Mouse (Mus musculus): ENCODE measurements at regions not wholly inside any gene's neighbourhood (a gene's known extent, or its start where the extent isn't known, plus 50 kb on each side); places are given as distances from the start of the nearest gene placed in this dataset.

- no peak overlapping the region for H3K27ac ChIP-seq (ENCODE audit: insufficient read depth, low read length)
- H3K9ac ChIP-seq (ENCODE audit: low read depth, poor library complexity, severe bottlenecking): no peak overlapping the region
- no peak overlapping the region for H3K4me3 ChIP-seq (ENCODE audit: low read depth, low read length)
- TF ChIP-seq EP300 (IDR thresholded peaks at IDR 0.05; ENCODE audit: insufficient read depth, low read depth, low read length) (no peak), CTCF (IDR thresholded peaks at IDR 0.05; ENCODE audit: low read depth, low read length) (no peak), POLR2A (IDR thresholded peaks at IDR 0.05; ENCODE audit: insufficient read depth, low read length) (no peak)
- H3K4me1 ChIP-seq (ENCODE audit: control insufficient read depth, insufficient read depth, low read length): no peaks in the 10 kb centered on the region
- H3K27me3 ChIP-seq (ENCODE audit: control insufficient read depth, insufficient read depth, low read length, poor library complexity, severe bottlenecking): no peaks in the 10 kb centered on the region
- H3K36me3 ChIP-seq (ENCODE audit: control insufficient read depth, insufficient read depth, low read length, poor library complexity, severe bottlenecking): no peaks in the 10 kb centered on the region
- H3K9me3 ChIP-seq (replicated peaks; ENCODE audit: control insufficient read depth, insufficient read depth, low read length, poor library complexity, severe bottlenecking): no peaks in the 10 kb centered on the region
Observed at GRCm38 (mm10) chr5:46083293-46083692, 225.9 kb upstream of the Lcorl start.

- H3K9ac ChIP-seq (ENCODE audit: low read depth, poor library complexity, severe bottlenecking): no peak overlapping the region
- H3K27me3 ChIP-seq (ENCODE audit: control insufficient read depth, insufficient read depth, low read length, poor library complexity, severe bottlenecking): no peaks in the 10 kb centered on the region
- H3K4me1 ChIP-seq (ENCODE audit: control insufficient read depth, insufficient read depth, low read length): no peaks in the 10 kb centered on the region
Observed at GRCm38 (mm10) chr5:46073744-46074143, 216.3 kb upstream of the Lcorl start.

DNA sequence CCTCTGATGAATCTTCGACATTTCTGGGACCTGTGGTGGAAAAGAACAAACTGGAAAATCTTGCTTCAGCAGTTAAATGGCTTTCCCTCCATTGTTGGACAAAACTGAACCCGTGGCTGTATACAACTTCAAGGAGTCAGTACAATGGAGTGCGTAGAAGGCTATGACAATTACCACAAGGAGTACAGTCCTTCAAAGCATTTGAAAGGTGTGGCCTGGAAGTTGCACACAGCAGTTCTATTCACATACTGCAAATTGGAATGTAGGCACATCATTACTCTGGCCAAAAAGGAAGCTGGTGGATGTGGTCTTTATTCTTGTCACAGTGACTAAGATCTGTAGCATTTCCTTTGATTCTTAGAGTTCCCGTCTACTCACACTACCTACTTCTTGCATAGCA, 215.7 kb upstream of the Lcorl start:
- no peaks in the 10 kb centered on the region for H3K4me1 ChIP-seq (ENCODE audit: control insufficient read depth, insufficient read depth, low read length)
- H3K9me3 ChIP-seq (replicated peaks; ENCODE audit: control insufficient read depth, insufficient read depth, low read length, poor library complexity, severe bottlenecking): no peaks in the 10 kb centered on the region
- H3K4me3 ChIP-seq (ENCODE audit: low read depth, low read length): no peak overlapping the region
- no peaks in the 10 kb centered on the region for H3K36me3 ChIP-seq (ENCODE audit: control insufficient read depth, insufficient read depth, low read length, poor library complexity, severe bottlenecking)
- no peak overlapping the region for H3K9ac ChIP-seq (ENCODE audit: low read depth, poor library complexity, severe bottlenecking)
- TF ChIP-seq EP300 (IDR thresholded peaks at IDR 0.05; ENCODE audit: insufficient read depth, low read depth, low read length) (no peak), POLR2A (IDR thresholded peaks at IDR 0.05; ENCODE audit: insufficient read depth, low read length) (no peak), CTCF (IDR thresholded peaks at IDR 0.05; ENCODE audit: low read depth, low read length) (no peak)
- H3K27me3 ChIP-seq (ENCODE audit: control insufficient read depth, insufficient read depth, low read length, poor library complexity, severe bottlenecking): no peaks in the 10 kb centered on the region
- H3K27ac ChIP-seq (ENCODE audit: insufficient read depth, low read length): no peak overlapping the region

More at GRCm38 (mm10) chr5:46073744-46074143, 216.3 kb upstream of the Lcorl start:
- Histone ChIP-seq H3K27ac (ENCODE audit: insufficient read depth, low read length) (no peak overlapping the region), H3K4me3 (ENCODE audit: low read depth, low read length) (no peak overlapping the region), H3K36me3 (ENCODE audit: control insufficient read depth, insufficient read depth, low read length, poor library complexity, severe bottlenecking) (no peaks in the 10 kb centered on the region), H3K9me3 (replicated peaks; ENCODE audit: control insufficient read depth, insufficient read depth, low read length, poor library complexity, severe bottlenecking) (no peaks in the 10 kb centered on the region)
- no peak for TF ChIP-seq CTCF (IDR thresholded peaks at IDR 0.05; ENCODE audit: low read depth, low read length)
- no peak for TF ChIP-seq EP300 (IDR thresholded peaks at IDR 0.05; ENCODE audit: insufficient read depth, low read depth, low read length)
- no peak for TF ChIP-seq POLR2A (IDR thresholded peaks at IDR 0.05; ENCODE audit: insufficient read depth, low read length)

DNA sequence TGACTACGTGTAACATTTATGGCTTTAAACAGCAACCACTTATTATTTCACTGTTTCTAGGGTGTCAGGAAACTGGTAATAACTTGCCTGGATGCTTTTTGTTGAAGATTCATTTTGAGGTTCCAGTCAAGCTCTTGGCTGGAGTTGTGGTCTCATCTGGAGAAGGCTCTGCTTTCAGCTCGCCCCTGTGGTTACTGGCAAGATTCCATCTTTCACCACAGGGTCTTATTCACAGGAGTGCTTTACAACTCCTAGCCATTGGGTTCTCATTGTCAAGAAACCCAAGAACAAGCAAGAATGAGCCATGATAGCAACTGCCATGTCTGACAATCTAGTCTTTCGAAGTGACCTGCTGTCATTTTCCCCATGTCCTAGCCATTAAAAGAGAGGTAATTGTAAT, 202.5 kb upstream of the Lcorl start:
- H3K9me3 ChIP-seq (replicated peaks; ENCODE audit: control insufficient read depth, insufficient read depth, low read length, poor library complexity, severe bottlenecking): no peaks in the 10 kb centered on the region
- no peaks in the 10 kb centered on the region for H3K4me1 ChIP-seq (ENCODE audit: control insufficient read depth, insufficient read depth, low read length)
- no peaks in the 10 kb centered on the region for H3K27me3 ChIP-seq (ENCODE audit: control insufficient read depth, insufficient read depth, low read length, poor library complexity, severe bottlenecking)
- no peak overlapping the region for H3K4me3 ChIP-seq (ENCODE audit: low read depth, low read length)
- H3K36me3 ChIP-seq (ENCODE audit: control insufficient read depth, insufficient read depth, low read length, poor library complexity, severe bottlenecking): no peaks in the 10 kb centered on the region
- no peak overlapping the region for H3K27ac ChIP-seq (ENCODE audit: insufficient read depth, low read length)
- no peak overlapping the region for H3K9ac ChIP-seq (ENCODE audit: low read depth, poor library complexity, severe bottlenecking)
- TF ChIP-seq POLR2A (IDR thresholded peaks at IDR 0.05; ENCODE audit: insufficient read depth, low read length) (no peak), EP300 (IDR thresholded peaks at IDR 0.05; ENCODE audit: insufficient read depth, low read depth, low read length) (no peak), CTCF (IDR thresholded peaks at IDR 0.05; ENCODE audit: low read depth, low read length) (no peak)

GRCm38 (mm10) chr5:46054850-46055249, 197.4 kb upstream of the Lcorl start:
- no peaks in the 10 kb centered on the region for H3K27me3 ChIP-seq (ENCODE audit: control insufficient read depth, insufficient read depth, low read length, poor library complexity, severe bottlenecking)
- no peaks in the 10 kb centered on the region for H3K4me1 ChIP-seq (ENCODE audit: control insufficient read depth, insufficient read depth, low read length)
- H3K27ac ChIP-seq (ENCODE audit: insufficient read depth, low read length): no peak overlapping the region
- no peak overlapping the region for H3K4me3 ChIP-seq (ENCODE audit: low read depth, low read length)
- TF ChIP-seq POLR2A (IDR thresholded peaks at IDR 0.05; ENCODE audit: insufficient read depth, low read length) (no peak), EP300 (IDR thresholded peaks at IDR 0.05; ENCODE audit: insufficient read depth, low read depth, low read length) (no peak), CTCF (IDR thresholded peaks at IDR 0.05; ENCODE audit: low read depth, low read length) (no peak)
- H3K9me3 ChIP-seq (replicated peaks; ENCODE audit: control insufficient read depth, insufficient read depth, low read length, poor library complexity, severe bottlenecking): no peaks in the 10 kb centered on the region
- H3K9ac ChIP-seq (ENCODE audit: low read depth, poor library complexity, severe bottlenecking): no peak overlapping the region
- H3K36me3 ChIP-seq (ENCODE audit: control insufficient read depth, insufficient read depth, low read length, poor library complexity, severe bottlenecking): no peaks in the 10 kb centered on the region

- Histone ChIP-seq H3K9ac (ENCODE audit: low read depth, poor library complexity, severe bottlenecking) (no peak overlapping the region), H3K4me1 (ENCODE audit: control insufficient read depth, insufficient read depth, low read length) (no peaks in the 10 kb centered on the region), H3K27ac (ENCODE audit: insufficient read depth, low read length) (no peak overlapping the region), H3K36me3 (ENCODE audit: control insufficient read depth, insufficient read depth, low read length, poor library complexity, severe bottlenecking) (no peaks in the 10 kb centered on the region), H3K9me3 (replicated peaks; ENCODE audit: control insufficient read depth, insufficient read depth, low read length, poor library complexity, severe bottlenecking) (no peaks in the 10 kb centered on the region), H3K4me3 (ENCODE audit: low read depth, low read length) (no peak overlapping the region), H3K27me3 (ENCODE audit: control insufficient read depth, insufficient read depth, low read length, poor library complexity, severe bottlenecking) (no peaks in the 10 kb centered on the region)
- TF ChIP-seq POLR2A (IDR thresholded peaks at IDR 0.05; ENCODE audit: insufficient read depth, low read length): no peak
- no peak for TF ChIP-seq CTCF (IDR thresholded peaks at IDR 0.05; ENCODE audit: low read depth, low read length)
- no peak for TF ChIP-seq EP300 (IDR thresholded peaks at IDR 0.05; ENCODE audit: insufficient read depth, low read depth, low read length)
Observed at GRCm38 (mm10) chr5:46042684-46043348, 185.4 kb upstream of the Lcorl start.

All from ES-Bruce4 (cell line).